Mouse (Mus musculus) thymus, adult 2 months (tissue): ENCODE data around the gene Foxo1. TPM values are rescaled to one million over a fixed set of nuclear protein-coding genes. Genes with fewer than 3 reads are reported as not detected.

Experiments
- DNase-seq: peaks from one replicate; pipeline ENCODE4 v3.0.0; 2021
- H3K27ac ChIP-seq: fragments of 200-500 bp; 2 replicates; pipeline ENCODE4 v1.5.1; 2012; ENCODE audit warnings: low read length, control low read depth; ENCODE audit not compliant: control insufficient read depth, insufficient read depth
- H3K27me3 ChIP-seq: fragments of 200-500 bp; 2 replicates; pipeline ENCODE4 v1.6.1; 2012; ENCODE audit warnings: mild to moderate bottlenecking, low read length, moderate library complexity, mixed read lengths; ENCODE audit not compliant: control insufficient read depth, insufficient read depth
- H3K36me3 ChIP-seq: fragments of 200-500 bp; 2 replicates; pipeline ENCODE4 v1.6.1; 2012; ENCODE audit warnings: mild to moderate bottlenecking, low read length, moderate library complexity; ENCODE audit not compliant: control insufficient read depth, insufficient read depth
- H3K4me1 ChIP-seq: fragments of 200-500 bp; replicated peaks from 2 replicates; pipeline ENCODE4 v1.6.1; 2012; ENCODE audit warnings: low read length; ENCODE audit not compliant: control insufficient read depth, insufficient read depth
- H3K4me3 ChIP-seq: fragments of 200-500 bp; 2 replicates; pipeline ENCODE4 v1.5.1; 2012; ENCODE audit warnings: mild to moderate bottlenecking, low read length, control low read depth, moderate library complexity; ENCODE audit not compliant: control insufficient read depth, insufficient read depth
- CTCF ChIP-seq: fragments of 200-500 bp; IDR thresholded peaks from 2 replicates; pipeline ENCODE4 v1.5.1; 2012; ENCODE audit warnings: mild to moderate bottlenecking, control low read depth, low read length, moderate library complexity, borderline replicate concordance; ENCODE audit not compliant: control insufficient read depth, poor library complexity, insufficient read depth; ENCODE audit errors: extremely low read depth
- POLR2A ChIP-seq: fragments of 200-500 bp; IDR thresholded peaks from 2 replicates; pipeline ENCODE4 v1.6.1; 2012; ENCODE audit warnings: mild to moderate bottlenecking, low read length, control low read depth, moderate library complexity; ENCODE audit not compliant: control insufficient read depth, poor library complexity, insufficient read depth; ENCODE audit errors: extremely low read depth
- WGBS: fragments of 180-500 bp; shearing (Covaris S2); methylation state at CpG from one replicate; pipeline ENCODE4 v1.1.7; 2018; 5-methylcytosine and 5-hydroxymethylcytosine counted together
- polyA plus RNA-seq: library from polyadenylated mRNA; depleted of rRNA; stranded (reverse); fragments of >200 nt; gene quantifications from 2 replicates; pipeline ENCODE4 v1.2.3, GENCODE M21; 2012

Gene Foxo1
- polyA plus RNA-seq, 1 experiment, result 20.9 TPM

DNA sequence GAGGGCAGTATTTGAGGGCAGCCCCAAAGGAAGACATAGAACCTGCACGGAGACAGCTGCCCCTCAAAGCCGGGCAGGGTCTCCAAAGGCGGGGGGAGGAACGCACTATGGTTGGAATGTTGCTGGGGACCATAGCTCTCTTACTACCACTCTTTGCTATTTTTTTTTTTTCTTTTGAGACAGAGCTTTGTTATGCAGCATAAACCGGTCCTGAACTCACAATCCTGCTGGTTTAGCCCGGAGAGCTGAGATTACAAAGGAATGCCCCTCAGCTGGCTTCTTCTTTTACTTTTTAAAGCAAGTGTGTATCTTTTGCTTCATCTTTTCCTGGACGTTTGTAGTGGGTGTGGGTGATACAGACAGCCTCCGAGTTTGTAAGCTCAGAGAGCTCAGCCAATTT, 118.2 kb downstream of the Foxo1 start:
- no peak overlapping the region for H3K4me3 ChIP-seq
- DNase-seq, result no peak
- WGBS, result 88% methylated on average over 8 of the region's 8 CpGs
- H3K4me1 ChIP-seq, result peaks cover 13% of the 10 kb centered on the region
- H3K27ac ChIP-seq, result no peak overlapping the region
- TF ChIP-seq POLR2A (no peak), CTCF (no peak)
- H3K36me3 ChIP-seq, result no peaks in the 10 kb centered on the region
- H3K27me3 ChIP-seq, result no peaks in the 10 kb centered on the region

DNA sequence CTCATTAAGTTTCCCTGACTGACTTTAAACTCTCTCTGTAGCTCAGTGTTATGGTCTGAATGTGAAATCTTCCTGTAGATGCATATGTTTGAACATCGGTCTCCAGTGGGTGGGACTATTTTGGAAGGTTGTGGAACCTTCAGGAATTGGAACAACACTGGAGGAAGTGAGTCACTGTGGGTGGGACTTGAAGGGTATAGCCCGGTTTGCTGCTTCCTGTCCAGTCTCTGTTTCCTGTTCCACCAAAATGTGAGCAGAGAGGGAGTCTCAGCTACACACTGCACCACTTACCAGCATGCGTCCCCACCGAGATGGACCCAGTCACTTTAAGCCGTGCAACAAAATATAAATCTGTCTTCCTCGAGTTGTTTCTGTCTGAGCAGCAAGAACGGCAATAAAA, 122.2 kb downstream of the Foxo1 start:
- Histone ChIP-seq H3K4me3 (no peak overlapping the region), H3K27me3 (no peaks in the 10 kb centered on the region), H3K36me3 (no peaks in the 10 kb centered on the region), H3K4me1 (peaks cover 16% of the 10 kb centered on the region), H3K27ac (peak overlapping the region; percentile 40; the same call in 1 of the 2 replicates)
- no peak for TF ChIP-seq CTCF
- no peak for TF ChIP-seq POLR2A
- 69% methylated on average over 7 of the region's 7 CpGs for WGBS
- DNase-seq, result no peak

GRCm38 (mm10) chr3:52390766-52391665, 122.9 kb downstream of the Foxo1 start:
- WGBS, result 53% methylated on average over 17 of the region's 17 CpGs
- no peaks in the 10 kb centered on the region for H3K36me3 ChIP-seq
- H3K27ac ChIP-seq, result no peak overlapping the region
- DNase-seq, result no peak
- no peak for TF ChIP-seq POLR2A
- TF ChIP-seq CTCF, result no peak
- no peaks in the 10 kb centered on the region for H3K27me3 ChIP-seq
- no peak overlapping the region for H3K4me3 ChIP-seq
- peaks cover 21% of the 10 kb centered on the region for H3K4me1 ChIP-seq

- TF ChIP-seq POLR2A (no peak), CTCF (no peak)
- Histone ChIP-seq H3K4me1 (peaks cover 29% of the 10 kb centered on the region), H3K27ac (no peak overlapping the region), H3K27me3 (no peaks in the 10 kb centered on the region), H3K4me3 (no peak overlapping the region), H3K36me3 (no peaks in the 10 kb centered on the region)
- 90% methylated on average over 6 of the region's 6 CpGs for WGBS
- DNase-seq, result no peak
These were observed 123.8 kb downstream of the Foxo1 start for GRCm38 (mm10) chr3:52391897-52392296.

DNA sequence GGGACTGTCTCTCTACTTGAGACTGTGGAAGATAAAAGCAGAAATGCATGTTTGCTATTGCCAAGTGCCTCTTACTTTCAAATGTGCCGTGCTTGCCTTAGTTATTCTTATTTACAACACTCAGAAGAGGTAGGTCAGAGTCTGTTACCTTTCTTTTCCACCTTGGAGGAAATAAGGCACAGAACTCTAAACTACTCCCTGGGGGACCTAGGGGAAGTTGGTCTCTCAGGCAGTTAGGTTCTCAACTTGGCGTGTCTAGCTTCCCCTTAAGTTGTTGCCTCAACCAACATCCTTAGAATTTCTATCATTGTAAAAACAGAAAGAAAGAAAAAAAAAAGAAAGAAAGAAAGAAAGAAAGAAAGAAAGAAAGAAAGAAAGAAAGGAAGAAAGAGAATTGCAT, 124.4 kb downstream of the Foxo1 start:
- no peak for TF ChIP-seq CTCF
- no peak for TF ChIP-seq POLR2A
- Histone ChIP-seq H3K36me3 (no peaks in the 10 kb centered on the region), H3K27ac (no peak overlapping the region), H3K4me3 (no peak overlapping the region), H3K27me3 (no peaks in the 10 kb centered on the region), H3K4me1 (peaks cover 36% of the 10 kb centered on the region)
- no peak for DNase-seq
- WGBS, result 54% methylated on average over 2 of the region's 2 CpGs

GRCm38 (mm10) chr3:52393171-52393570, 125.0 kb downstream of the Foxo1 start:
- H3K27ac ChIP-seq, result no peak overlapping the region
- WGBS, result 85% methylated on average over 10 of the region's 10 CpGs
- H3K4me1 ChIP-seq, result peaks cover 42% of the 10 kb centered on the region
- no peaks in the 10 kb centered on the region for H3K27me3 ChIP-seq
- no peaks in the 10 kb centered on the region for H3K36me3 ChIP-seq
- H3K4me3 ChIP-seq, result no peak overlapping the region
- TF ChIP-seq POLR2A, result no peak
- no peak for DNase-seq
